Mouse (Mus musculus): ENCODE data around the gene Fam114a2. TPM values are rescaled to one million over a fixed set of nuclear protein-coding genes. Genes with fewer than 3 reads are reported as not detected.

Fam114a2 gene
- total RNA-seq, 2 experiments from 2014 or later, result 25.2 to 29.2 TPM

DNA sequence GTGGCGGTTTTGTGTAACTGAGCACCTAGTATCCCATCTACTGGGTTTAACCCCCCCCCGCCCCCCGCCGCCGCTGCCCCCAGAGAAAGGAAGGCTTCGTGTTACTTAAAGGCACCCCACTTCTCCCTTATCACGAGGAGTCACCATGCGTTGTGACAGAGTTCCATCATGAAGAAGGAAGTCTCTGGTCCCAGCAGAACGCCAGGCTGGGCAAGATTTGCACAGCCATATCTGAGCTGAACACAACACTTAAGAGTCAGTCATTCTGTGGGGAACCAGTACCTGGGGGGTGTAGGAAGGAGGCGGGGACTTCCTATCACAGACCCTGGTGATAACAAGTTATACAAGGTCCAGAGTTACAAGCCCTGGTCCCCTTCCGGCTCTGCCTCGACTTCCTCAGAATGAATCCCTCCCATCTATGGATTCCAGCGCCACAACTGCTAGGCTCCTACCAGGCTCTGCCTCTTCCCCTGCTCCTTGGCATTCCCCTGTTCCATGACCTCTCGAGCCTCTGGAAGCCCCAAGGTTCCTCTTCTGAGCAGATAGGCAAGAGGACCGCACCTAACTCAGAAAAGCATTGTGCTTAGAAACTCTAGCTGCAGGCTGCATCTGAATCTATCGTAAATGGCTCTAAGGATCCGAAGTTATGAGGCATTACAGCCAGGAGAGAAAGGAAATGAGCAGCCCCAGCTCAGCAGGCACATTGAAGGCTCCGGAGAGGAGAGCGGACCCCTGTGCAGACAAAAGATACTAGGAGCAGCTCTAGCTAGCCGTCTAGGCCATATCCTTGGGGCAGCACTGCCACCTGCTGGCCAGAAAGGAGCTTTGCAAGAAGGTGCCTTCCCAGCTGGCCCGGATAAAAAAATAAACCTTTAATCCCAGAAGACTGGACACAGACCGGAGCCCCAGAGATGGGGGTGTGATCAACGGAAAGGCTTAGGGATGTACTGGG lies 51.0 kb downstream of the Fam114a2 start:
- intact Hi-C loops (cut with DNase I), result loop anchor here (2.0 to 5.0 kb wide), 3 partner anchors 150 to 1337 kb away; no protein-coding TSS in a partner anchor

DNA sequence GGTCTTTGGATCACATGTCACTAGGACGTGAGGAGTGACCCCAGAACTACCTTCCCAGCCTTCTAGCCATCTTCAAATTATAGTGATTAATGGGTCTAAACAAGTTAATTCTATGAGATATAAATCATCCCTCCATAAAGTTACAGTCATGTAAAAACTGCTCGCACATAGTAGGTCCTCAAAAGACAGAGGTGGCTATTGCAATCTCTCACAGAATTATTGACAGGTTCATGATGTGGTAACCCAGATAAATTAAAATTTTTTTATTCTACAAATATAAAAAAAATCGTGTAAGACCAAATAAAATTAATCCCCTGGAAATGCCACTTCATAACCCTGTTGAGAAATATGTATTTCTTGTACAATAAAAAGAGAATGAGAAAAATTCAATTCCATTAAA lies 52.6 kb downstream of the Fam114a2 start:
- DNase-seq (ENCODE audit: extremely low spot score in 1 of 2, low spot score in 2 of 2), result no peak
- intact Hi-C loops (cut with DNase I), result loop anchor here (2.0 to 5.0 kb wide), 3 partner anchors 149 to 1335 kb away; no protein-coding TSS in a partner anchor

More for the DNA sequence above, 51.0 kb downstream of the Fam114a2 start:
- peak; percentile 55 to 70 for DNase-seq (ENCODE audit: extremely low spot score in 1 of 2, low spot score in 2 of 2)

DNA sequence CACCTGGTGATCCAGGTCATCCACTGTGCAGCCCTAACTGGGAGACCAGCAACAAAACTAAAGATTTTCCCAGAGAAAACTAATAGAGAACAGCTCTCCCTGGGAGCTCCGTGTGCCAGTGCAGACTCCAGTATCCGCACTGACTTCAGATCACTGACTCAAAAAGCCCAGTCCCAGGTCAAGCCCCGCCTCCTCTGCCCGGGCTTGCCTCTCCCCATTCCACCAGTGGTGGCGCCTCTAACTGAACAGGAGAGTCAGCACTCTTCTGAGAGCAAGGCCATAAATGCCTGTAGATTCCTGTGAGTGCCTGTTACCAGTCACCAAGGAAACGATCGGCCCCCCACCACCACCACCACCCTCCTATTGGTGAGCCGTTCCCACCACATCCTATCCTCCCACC lies 53.4 kb downstream of the Fam114a2 start:
- DNase-seq (ENCODE audit: extremely low spot score in 1 of 2, low spot score in 2 of 2), result no peak
- intact Hi-C loops (cut with DNase I), result loop anchor here (5.0 kb wide), 2 partner anchors 148 to 1313 kb away; no protein-coding TSS in a partner anchor

DNA sequence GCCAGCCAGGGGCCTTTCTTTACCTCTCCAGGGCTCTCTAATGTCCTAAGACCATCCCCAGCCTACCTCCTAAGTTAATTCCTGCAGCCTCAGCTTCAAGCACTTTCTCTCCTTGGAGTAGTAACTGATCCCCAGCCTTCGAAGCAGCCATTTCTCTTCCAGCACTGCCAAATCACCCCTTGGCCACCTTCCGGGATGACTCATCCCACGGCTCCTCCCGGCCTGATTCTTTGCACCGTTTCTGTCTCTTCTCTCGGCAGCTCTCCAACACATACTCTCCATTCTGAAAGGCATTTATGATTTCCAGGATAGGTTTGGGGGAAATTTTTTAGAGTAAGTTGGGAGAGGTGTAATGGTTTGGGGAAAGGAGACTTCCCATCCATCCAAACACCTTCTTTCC lies 58.7 kb downstream of the Fam114a2 start:
- DNase-seq (ENCODE audit: extremely low spot score in 1 of 2, low spot score in 2 of 2), result no peak
- intact Hi-C loops (cut with DNase I), result loop anchor here (5.0 kb wide), 1 partner anchor 447 kb away; the partner anchor contains the start of gene Gria1

DNA sequence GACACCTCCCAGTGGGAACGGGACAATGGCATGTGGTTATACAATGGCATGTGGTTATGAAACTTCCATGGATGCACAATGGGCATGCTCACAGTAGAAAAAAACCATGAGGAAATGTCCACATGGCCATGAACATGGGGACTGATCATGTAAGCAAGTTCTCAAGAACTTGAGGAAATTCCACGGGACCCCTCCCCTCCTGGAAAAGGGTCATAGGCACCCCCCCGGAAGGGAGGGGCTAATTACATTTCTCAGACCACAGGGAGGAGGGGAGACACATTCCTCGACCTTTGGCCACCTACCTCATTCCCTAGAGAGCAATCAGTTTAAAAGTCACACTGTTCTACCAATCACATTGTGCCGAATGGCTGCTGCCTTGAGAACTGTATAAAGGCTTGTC lies 64.0 kb downstream of the Fam114a2 start:
- intact Hi-C loops (cut with DNase I), result no loop called here

DNA sequence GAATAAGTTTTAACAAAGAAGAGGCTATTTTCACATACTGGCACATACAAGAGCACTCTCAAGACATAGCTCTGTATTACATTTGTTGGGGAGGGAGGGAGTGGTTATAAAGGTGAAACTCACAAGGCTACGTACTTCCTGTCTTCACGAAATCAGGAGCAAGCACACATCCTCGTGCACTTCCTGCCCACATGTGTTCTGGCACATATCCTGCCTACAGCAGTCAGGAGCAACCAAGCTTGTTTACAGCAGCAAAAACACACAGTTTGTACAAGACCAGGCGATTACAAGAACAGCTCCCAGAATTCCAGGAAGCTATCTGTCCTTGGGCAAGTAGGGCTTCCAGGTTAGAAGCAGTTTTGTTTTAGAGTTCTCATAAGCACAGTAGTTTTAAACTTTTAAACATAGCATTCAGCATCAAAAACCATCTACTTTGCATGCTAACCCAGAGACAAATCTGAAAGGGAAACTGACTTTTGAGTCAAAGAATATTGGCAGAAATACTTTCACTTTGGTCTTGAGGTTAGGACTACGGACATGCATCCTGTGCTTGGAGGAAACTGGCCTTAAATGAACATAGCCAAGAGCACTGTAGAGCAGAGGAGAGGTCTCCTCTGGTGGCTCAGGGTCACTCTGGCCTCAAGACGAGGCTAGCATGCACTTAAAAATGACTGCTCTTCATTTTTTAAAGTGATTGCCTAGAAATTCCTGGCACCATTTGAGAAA lies 73.0 kb downstream of the Fam114a2 start:
- DNase-seq (ENCODE audit: extremely low spot score in 1 of 2, low spot score in 2 of 2), result no peak
- intact Hi-C loops (cut with DNase I), result no loop called here

More for the DNA sequence above, 64.0 kb downstream of the Fam114a2 start:
- DNase-seq (ENCODE audit: extremely low spot score in 1 of 2, low spot score in 2 of 2), result no peak

DNA sequence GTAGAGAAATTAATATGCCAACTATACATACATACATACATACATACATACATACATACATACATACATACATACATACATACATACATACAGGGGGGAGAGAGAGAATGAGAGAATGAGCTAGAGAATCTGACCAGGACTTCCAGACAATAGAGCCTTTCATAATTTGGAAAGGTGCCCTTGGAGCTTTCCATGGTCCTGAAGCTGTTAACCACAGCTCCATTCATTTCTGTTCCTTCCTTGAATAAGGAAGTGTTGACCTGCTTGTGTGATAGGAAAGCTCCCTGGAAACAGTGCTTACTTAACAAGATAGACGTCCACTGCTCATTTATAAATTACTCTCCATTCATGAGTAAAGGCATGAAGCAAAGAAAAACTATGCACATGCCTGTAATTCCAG lies 84.3 kb downstream of the Fam114a2 start:
- no peak for DNase-seq (ENCODE audit: extremely low spot score in 1 of 2, low spot score in 2 of 2)

More for the DNA sequence above, 84.3 kb downstream of the Fam114a2 start:
- intact Hi-C loops (cut with DNase I), result no loop called here

Other genes starting within 250 kb of the Fam114a2 start
- gene Mfap3, start within 50 bp of the Fam114a2 start, total RNA-seq (2021), result 10 to 100 TPM; 35.0 to 35.3 TPM
- gene Galnt10, start 126.8 kb upstream of the Fam114a2 start, total RNA-seq (2021), result 10 to 100 TPM in 1 of 2 experiments, 1 to 10 TPM in 1; 9.0 to 11.1 TPM

Measured in left cerebral cortex, postnatal 10 days (tissue).